Mouse (Mus musculus): ENCODE results near the gene Ppp1r14b.

DNA sequence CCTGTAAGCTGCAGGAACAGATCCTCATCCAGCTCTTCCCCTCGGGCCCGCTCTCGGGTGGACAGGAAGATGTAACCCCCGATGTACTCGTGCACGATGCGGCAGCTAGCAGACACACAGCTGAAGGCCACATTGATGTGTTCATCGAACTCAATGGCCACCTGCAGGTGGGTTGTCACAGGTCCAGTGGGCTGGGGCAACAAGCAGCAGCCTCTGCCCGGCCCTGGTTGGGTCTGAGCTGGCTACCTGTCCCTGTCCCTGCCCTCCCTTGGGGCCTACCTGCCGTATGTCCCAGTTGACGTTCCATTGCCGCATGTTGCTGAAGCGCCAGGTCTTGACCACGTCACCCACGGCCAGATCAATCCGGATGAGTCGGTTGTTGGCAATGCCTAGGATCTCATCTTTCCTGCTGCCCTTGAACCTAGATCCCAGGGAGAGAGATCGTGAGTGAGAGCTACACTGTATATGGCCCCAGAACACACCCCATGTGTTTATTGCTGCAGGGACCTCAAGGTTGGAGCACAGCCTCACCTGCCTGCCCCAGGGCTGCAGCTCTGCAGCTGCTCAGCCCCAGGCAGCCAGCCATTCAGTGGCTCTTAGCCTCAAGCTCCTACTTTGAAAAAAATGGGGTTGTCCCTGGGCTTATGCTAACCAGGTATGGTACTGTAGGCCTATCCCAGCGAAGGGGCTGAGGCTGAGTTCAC is 24.7 kb downstream of the Ppp1r14b start:
- TF ChIP-seq POLR2A (IDR thresholded peaks at IDR 0.05; ENCODE audit: borderline replicate concordance, extremely low read depth, insufficient read depth, insufficient read length, poor library complexity, severe bottlenecking) (no peak), CTCF (IDR thresholded peaks at IDR 0.05; ENCODE audit: borderline replicate concordance, extremely low read depth, insufficient read depth, insufficient read length) (no peak)
